Mouse (Mus musculus) megakaryocyte, embryonic 14.5 days (primary cell): ENCODE results near the gene Tmem198.

Experiments
- FLI1 ChIP-seq: IDR thresholded peaks from 2 replicates; pipeline ENCODE4 v1.6.1; 2012; ENCODE audit warnings: low read length, inconsistent platforms, mixed read lengths
- GATA1 ChIP-seq: IDR thresholded peaks from 3 replicates; pipeline ENCODE4 v1.6.1; 2012; ENCODE audit warnings: mixed read lengths, low read length, inconsistent platforms, borderline replicate concordance

GRCm38 (mm10) chr1:75458025-75458788 is 21.1 kb upstream of the Tmem198 start:
- TF ChIP-seq GATA1 (no peak), FLI1 (no peak)
